Mouse (Mus musculus) hindbrain, embryonic 15.5 days (tissue): ENCODE data around the gene Akap8l. TPM values are rescaled to one million over a fixed set of nuclear protein-coding genes. Genes with fewer than 3 reads are reported as not detected.
A peak's percentile ranks its signal among the peaks of the same experiment; 100 is the strongest.

Source experiments
- ATAC-seq: fragments of 200-750 bp; cut with Nextera tagmentation; 2 replicates; pipeline ENCODE4 v1.8.0; 2017; ENCODE audit warnings: low read depth, moderate number of reproducible peaks, moderate TSS enrichment; ENCODE audit not compliant: low FRiP score
- H3K27ac ChIP-seq: fragments of 300-500 bp; sonication (generic); replicated peaks from 2 replicates; pipeline ENCODE4 v1.5.1; 2015; ENCODE audit warnings: mild to moderate bottlenecking, inconsistent platforms
- H3K27me3 ChIP-seq: fragments of 300-500 bp; sonication (generic); 2 replicates; pipeline ENCODE4 v1.6.1; 2015; ENCODE audit warnings: control low read depth, inconsistent platforms
- H3K36me3 ChIP-seq: fragments of 300-500 bp; sonication (generic); 2 replicates; pipeline ENCODE4 v1.6.1; 2015; ENCODE audit warnings: control low read depth, inconsistent platforms
- H3K4me1 ChIP-seq: fragments of 300-500 bp; sonication (generic); replicated peaks from 2 replicates; pipeline ENCODE4 v1.6.1; 2015; ENCODE audit warnings: control low read depth, inconsistent platforms
- H3K4me2 ChIP-seq: fragments of 300-500 bp; sonication (generic); 2 replicates; pipeline ENCODE4 v1.6.1; 2015; ENCODE audit warnings: moderate library complexity, mild to moderate bottlenecking, inconsistent platforms
- H3K4me3 ChIP-seq: fragments of 300-500 bp; sonication (generic); 2 replicates; pipeline ENCODE4 v1.5.1; 2015; ENCODE audit warnings: mild to moderate bottlenecking, inconsistent platforms
- H3K9ac ChIP-seq: fragments of 300-500 bp; sonication (generic); 2 replicates; pipeline ENCODE4 v1.6.1; 2015; ENCODE audit warnings: inconsistent platforms
- H3K9me3 ChIP-seq: fragments of 300-500 bp; sonication (generic); 2 replicates; pipeline ENCODE4 v1.6.1; 2016; ENCODE audit warnings: control low read depth, inconsistent platforms
- WGBS: fragments of 180-500 bp; shearing (Covaris S2); methylation state at CpG from one replicate; pipeline ENCODE4 v1.1.7; 2015; 5-methylcytosine and 5-hydroxymethylcytosine counted together
- polyA plus RNA-seq: library from polyadenylated mRNA; unstranded; fragments of >200 nt; fragmentation: Nextera tagmentation; extraction: Ambion mirVana; gene quantifications from 2 replicates; pipeline ENCODE4 v1.2.1, GENCODE M21; 2015

Akap8l gene
- polyA plus RNA-seq, 1 experiment from 2014 or later: 171 TPM

DNA sequence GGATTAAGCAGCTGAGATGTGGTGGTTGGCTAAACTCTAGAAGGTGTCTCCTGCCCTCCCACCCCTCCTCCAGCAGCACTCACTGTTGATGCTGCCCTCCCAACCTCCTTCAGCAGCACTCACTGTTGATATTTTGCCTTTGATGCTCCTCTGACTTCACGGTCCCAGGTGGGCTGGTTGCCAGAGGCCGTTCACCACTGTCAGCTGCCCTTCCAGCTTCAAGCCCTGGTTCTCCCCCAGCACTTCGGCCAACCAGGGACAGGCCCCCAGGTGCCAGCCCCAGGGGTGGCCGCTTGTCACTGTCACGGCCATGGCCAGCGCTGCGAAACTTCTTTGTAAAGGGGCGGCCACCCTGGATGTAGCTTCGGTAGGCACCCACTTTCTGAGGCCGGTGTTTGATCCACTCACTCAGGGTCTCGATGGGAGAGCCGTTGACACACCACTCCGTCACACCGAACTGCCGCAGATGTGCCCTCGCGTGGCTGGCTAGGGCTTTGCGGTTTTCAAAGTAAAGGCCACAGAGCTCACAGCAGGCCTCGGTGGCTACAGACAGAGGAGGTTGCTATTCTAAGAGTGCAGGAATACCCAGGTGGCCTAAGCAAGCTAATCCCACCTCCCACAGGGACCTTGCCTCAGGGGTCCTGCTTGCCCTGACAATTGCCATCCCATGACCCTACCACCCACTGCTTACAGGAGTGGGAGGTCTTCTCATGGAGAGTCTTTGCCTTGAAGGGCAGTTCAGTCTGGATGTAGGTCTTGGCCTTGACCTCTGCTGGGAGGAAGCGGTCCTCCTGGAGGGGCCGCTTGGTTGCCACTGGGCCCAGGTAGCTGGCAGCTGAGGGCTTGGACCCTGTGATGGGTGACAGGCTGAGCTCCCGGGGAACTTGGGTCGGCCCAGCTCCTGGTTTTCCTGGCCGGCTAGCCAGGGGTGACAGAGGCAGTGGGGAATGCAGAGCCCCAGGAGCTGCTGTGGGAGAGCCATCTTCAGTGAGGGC lies 6.7 kb upstream of the Akap8l start:
- Histone ChIP-seq H3K9ac (no peak overlapping the region), H3K4me1 (peaks cover 22% of the 10 kb centered on the region), H3K9me3 (no peaks in the 10 kb centered on the region), H3K27me3 (no peaks in the 10 kb centered on the region), H3K4me3 (no peak overlapping the region), H3K36me3 (peaks cover 74% of the 10 kb centered on the region), H3K27ac (no peak overlapping the region), H3K4me2 (no peak overlapping the region)
- WGBS: 81% methylated on average over 24 of the region's 24 CpGs
- ATAC-seq: no peak

- Histone ChIP-seq H3K4me2 (no peak overlapping the region), H3K27ac (no peak overlapping the region), H3K9ac (no peak overlapping the region), H3K4me1 (peaks cover 15% of the 10 kb centered on the region), H3K4me3 (no peak overlapping the region), H3K36me3 (peaks cover 68% of the 10 kb centered on the region), H3K27me3 (no peaks in the 10 kb centered on the region), H3K9me3 (no peaks in the 10 kb centered on the region)
- no peak for ATAC-seq
- WGBS: 91% methylated on average over 9 of the region's 9 CpGs
Observed at GRCm38 (mm10) chr17:32356281-32356680, 5.9 kb upstream of the Akap8l start.

DNA sequence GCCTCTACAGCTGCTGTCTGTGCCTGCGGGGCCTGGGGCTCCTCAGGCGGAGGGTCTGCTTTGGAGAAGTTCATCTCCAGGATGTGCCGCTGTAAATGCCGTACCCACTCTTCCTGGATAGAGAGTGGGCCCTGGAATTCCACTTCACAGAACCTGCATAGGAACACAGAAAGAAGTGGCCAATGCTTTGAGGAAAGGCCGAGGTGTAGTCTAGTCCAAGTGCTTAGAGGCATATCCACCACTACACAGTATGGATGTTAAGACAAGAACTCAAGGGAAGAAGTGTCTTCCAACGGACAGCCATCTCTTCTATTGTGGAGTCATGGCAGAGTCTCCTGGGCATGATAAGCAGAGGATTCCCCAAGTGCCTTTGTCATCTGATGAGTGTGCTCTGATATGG lies 4.6 kb upstream of the Akap8l start:
- peaks cover 56% of the 10 kb centered on the region for H3K36me3 ChIP-seq
- no peak overlapping the region for H3K4me3 ChIP-seq
- peaks cover 19% of the 10 kb centered on the region for H3K4me1 ChIP-seq
- no peak overlapping the region for H3K27ac ChIP-seq
- no peaks in the 10 kb centered on the region for H3K9me3 ChIP-seq
- no peaks in the 10 kb centered on the region for H3K27me3 ChIP-seq
- no peak for ATAC-seq
- H3K4me2 ChIP-seq: no peak overlapping the region
- no peak overlapping the region for H3K9ac ChIP-seq
- WGBS: 90% methylated on average over 6 of the region's 6 CpGs

DNA sequence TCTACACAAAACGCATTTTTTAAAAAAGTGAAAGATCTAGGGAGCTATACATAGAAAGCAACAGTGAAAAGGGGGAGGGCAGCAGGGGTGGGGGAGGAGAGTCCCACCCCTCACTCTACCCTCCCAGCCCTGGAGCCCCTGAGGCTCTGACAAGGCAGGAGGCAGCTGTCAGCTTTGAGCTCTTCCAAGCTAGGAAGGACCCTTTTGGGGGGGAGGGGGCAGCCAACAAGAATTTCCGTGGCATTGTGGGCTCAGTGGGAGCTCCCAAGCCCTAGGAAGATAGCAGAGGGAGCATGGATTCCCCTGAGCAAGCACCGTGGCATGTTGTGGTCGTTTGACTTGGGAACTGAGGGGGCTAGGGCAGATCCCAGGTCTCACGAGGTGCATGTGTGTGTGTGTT lies 3.8 kb upstream of the Akap8l start:
- WGBS: 44% methylated on average over 5 of the region's 5 CpGs
- Histone ChIP-seq H3K27me3 (no peaks in the 10 kb centered on the region), H3K36me3 (peaks cover 48% of the 10 kb centered on the region), H3K4me1 (peaks cover 23% of the 10 kb centered on the region), H3K9ac (no peak overlapping the region), H3K4me2 (no peak overlapping the region), H3K9me3 (no peaks in the 10 kb centered on the region), H3K27ac (peak overlapping the region; percentile 42), H3K4me3 (no peak overlapping the region)
- no peak for ATAC-seq

- H3K4me2 ChIP-seq: no peak overlapping the region
- no peaks in the 10 kb centered on the region for H3K9me3 ChIP-seq
- H3K4me1 ChIP-seq: peaks cover 29% of the 10 kb centered on the region
- 0 out of 2 replicates have a peak overlapping the region, but pooled peaks have one; percentile 36 for H3K27ac ChIP-seq
- H3K27me3 ChIP-seq: no peaks in the 10 kb centered on the region
- H3K36me3 ChIP-seq: peaks cover 42% of the 10 kb centered on the region
- no peak overlapping the region for H3K4me3 ChIP-seq
- no peak for ATAC-seq
- no peak overlapping the region for H3K9ac ChIP-seq
- WGBS: 41% methylated on average over 4 of the region's 4 CpGs
Observed at GRCm38 (mm10) chr17:32353696-32354095, 3.3 kb upstream of the Akap8l start.

DNA sequence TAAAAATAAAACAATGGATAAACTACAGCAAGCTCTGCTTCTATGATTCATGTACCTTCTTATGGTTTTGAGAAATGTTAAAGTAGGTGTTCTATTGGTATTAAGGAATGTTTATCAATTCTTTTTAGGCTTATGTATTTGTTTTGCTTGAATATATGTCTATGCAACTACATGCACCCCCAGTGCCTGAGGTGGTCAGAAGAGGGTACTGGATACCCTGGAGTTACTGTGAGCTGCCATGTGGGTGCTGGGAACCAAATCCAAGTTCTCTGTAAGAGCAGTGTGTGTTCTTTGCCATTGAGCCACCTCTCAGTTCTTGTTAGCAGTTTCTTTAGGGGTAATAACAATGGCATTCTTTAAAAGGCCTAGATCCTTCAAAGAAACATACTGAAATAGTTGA lies 1.3 kb upstream of the Akap8l start:
- Histone ChIP-seq H3K4me1 (peaks cover 43% of the 10 kb centered on the region), H3K4me2 (no peak overlapping the region), H3K36me3 (peaks cover 23% of the 10 kb centered on the region), H3K4me3 (no peak overlapping the region), H3K9me3 (no peaks in the 10 kb centered on the region), H3K27me3 (no peaks in the 10 kb centered on the region), H3K27ac (no peak overlapping the region), H3K9ac (no peak overlapping the region)
- ATAC-seq: no peak

DNA sequence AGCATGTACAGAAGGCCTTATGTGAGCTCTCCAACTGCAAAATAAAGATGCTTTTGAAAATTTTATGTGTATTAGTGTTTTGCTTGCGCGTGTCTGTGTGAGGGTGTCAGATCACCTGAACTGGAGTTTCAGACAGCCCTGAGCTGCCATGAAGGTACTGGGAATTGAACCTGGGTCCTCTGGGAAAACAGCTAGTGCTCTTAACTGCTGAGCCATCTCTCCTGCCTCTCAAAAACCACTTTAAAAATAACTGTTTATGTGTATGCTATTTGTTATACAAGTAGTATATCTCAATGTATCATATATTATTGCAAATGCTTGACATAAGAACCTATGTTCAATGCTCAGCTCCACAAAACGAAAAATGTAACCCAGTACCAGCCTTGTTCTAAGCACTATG lies 862 bp upstream of the Akap8l start:
- no peak overlapping the region for H3K9ac ChIP-seq
- H3K27me3 ChIP-seq: no peaks in the 10 kb centered on the region
- H3K27ac ChIP-seq: no peak overlapping the region
- 78% methylated on average over 3 of the region's 3 CpGs for WGBS
- peaks cover 18% of the 10 kb centered on the region for H3K36me3 ChIP-seq
- H3K9me3 ChIP-seq: no peaks in the 10 kb centered on the region
- H3K4me1 ChIP-seq: peaks cover 43% of the 10 kb centered on the region
- peak overlapping the region; percentile 90; the same call in 1 of the 2 replicates for H3K4me3 ChIP-seq
- ATAC-seq: no peak
- H3K4me2 ChIP-seq: peak overlapping the region; percentile 76

GRCm38 (mm10) chr17:32349851-32350381 lies 491 bp downstream of the Akap8l start:
- ATAC-seq: peak; percentile 1
- under 1% methylated on average over 24 of the region's 24 CpGs for WGBS

GRCm38 (mm10) chr17:32349037-32349732 lies 1.2 kb downstream of the Akap8l start:
- H3K27me3 ChIP-seq: no peaks in the 10 kb centered on the region
- H3K9ac ChIP-seq: peak overlapping the region; percentile 87
- peaks cover 10% of the 10 kb centered on the region; the same call in 1 of the 2 replicates for H3K36me3 ChIP-seq
- peaks cover 35% of the 10 kb centered on the region for H3K4me1 ChIP-seq
- WGBS: 5% methylated on average over 4 of the region's 4 CpGs
- no peak for ATAC-seq
- H3K4me2 ChIP-seq: peak overlapping the region; percentile 76
- no peaks in the 10 kb centered on the region for H3K9me3 ChIP-seq
- peak overlapping the region; percentile 91 for H3K27ac ChIP-seq
- H3K4me3 ChIP-seq: peak overlapping the region; percentile 90

More at GRCm38 (mm10) chr17:32349851-32350381, 491 bp downstream of the Akap8l start:
- H3K27ac ChIP-seq: peak overlapping the region; percentile 91
- peaks cover 42% of the 10 kb centered on the region for H3K4me1 ChIP-seq
- H3K4me3 ChIP-seq: peak overlapping the region; percentile 90
- H3K36me3 ChIP-seq: peaks cover 8% of the 10 kb centered on the region
- no peaks in the 10 kb centered on the region for H3K27me3 ChIP-seq
- H3K4me2 ChIP-seq: peak overlapping the region; percentile 76
- peak overlapping the region; percentile 87 for H3K9ac ChIP-seq
- no peaks in the 10 kb centered on the region for H3K9me3 ChIP-seq

DNA sequence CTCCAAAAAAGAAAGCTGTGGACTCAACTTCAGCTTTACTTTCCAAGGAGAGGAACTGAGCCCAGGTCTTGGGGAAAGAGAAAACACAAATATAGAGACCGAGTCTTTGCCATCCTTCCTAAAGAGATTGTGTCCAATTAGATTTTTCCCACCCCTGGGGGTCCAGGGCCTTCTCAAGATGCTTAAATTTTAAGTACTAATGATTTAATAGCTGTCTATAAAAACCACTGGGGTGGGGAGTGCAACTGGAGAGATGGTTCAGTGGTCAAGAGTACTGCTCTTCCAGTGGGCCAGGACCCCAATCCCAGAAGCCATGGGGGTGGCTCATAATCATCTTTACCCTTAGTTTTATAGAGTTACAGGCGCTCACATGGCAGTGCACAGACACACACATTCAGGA lies 2.0 kb downstream of the Akap8l start:
- Histone ChIP-seq H3K27ac (no peak overlapping the region), H3K4me1 (peaks cover 29% of the 10 kb centered on the region), H3K9ac (no peak overlapping the region), H3K27me3 (no peaks in the 10 kb centered on the region), H3K36me3 (peaks cover 11% of the 10 kb centered on the region; the same call in 1 of the 2 replicates), H3K4me2 (peak overlapping the region; percentile 76), H3K4me3 (peak overlapping the region; percentile 90), H3K9me3 (no peaks in the 10 kb centered on the region)
- no peak for ATAC-seq
- 89% methylated on average over 2 of the region's 2 CpGs for WGBS

DNA sequence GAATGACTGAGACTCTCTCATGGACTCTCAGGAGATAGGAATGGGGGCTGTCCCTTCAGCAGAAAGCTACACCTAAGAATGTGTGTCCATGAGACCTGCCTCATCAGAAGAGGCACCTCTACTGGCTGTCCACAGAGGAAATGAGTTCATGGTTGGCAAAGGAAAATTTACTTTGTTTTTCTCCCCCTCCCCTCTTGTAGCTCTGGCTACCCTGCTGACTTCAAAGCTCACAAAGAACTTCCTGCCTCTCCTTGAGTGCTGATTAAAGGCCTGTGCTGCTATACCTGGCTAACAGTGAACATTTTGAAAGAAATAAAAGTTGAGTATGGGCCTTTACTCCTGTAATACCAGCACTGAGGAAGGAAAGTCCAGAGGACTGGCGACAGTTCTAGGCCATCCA lies 9.3 kb downstream of the Akap8l start:
- no peak for ATAC-seq
- Histone ChIP-seq H3K4me2 (no peak overlapping the region), H3K36me3 (peaks cover 29% of the 10 kb centered on the region), H3K27ac (no peak overlapping the region), H3K9me3 (no peaks in the 10 kb centered on the region), H3K4me3 (no peak overlapping the region), H3K27me3 (no peaks in the 10 kb centered on the region), H3K4me1 (no peaks in the 10 kb centered on the region), H3K9ac (no peak overlapping the region)
- 94% methylated on average over 1 of the region's 1 CpGs for WGBS

GRCm38 (mm10) chr17:32340110-32340509 lies 10.3 kb downstream of the Akap8l start:
- no peak for ATAC-seq

More at GRCm38 (mm10) chr17:32340110-32340509, 10.3 kb downstream of the Akap8l start:
- Histone ChIP-seq H3K4me3 (no peak overlapping the region), H3K27me3 (no peaks in the 10 kb centered on the region), H3K4me2 (no peak overlapping the region), H3K36me3 (peaks cover 37% of the 10 kb centered on the region), H3K9ac (no peak overlapping the region), H3K4me1 (no peaks in the 10 kb centered on the region), H3K9me3 (no peaks in the 10 kb centered on the region), H3K27ac (no peak overlapping the region)
- WGBS: 89% methylated on average over 1 of the region's 1 CpGs
